Mouse (Mus musculus): Measurements from ENCODE around the gene Fbll1. TPM values are rescaled to one million over a fixed set of nuclear protein-coding genes. Genes with fewer than 3 reads are reported as not detected.

The Fbll1 gene
- polyA plus RNA-seq, 1 experiment: 60.3 TPM

DNA sequence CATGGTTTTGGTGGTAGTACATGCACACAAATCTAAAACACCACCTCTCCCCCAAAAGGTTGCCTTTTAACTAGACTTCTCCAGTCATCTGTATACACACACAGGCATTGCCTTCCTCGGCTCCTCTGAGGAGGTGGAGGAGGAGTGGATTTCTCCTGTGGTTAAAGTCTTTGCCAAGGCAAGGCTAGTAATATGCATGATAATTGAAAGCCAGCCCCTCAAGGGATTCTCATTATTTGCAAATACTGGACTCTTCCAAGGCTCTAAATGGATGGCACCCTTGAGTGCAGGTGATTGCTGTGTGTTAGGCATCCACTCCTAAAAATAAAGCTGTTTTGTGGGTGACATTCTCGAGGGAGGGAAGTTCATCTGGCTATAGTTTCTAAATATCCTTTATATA, 10.2 kb downstream of the Fbll1 start:
- peaks cover 2% of the 10 kb centered on the region; the same call in 1 of the 2 replicates for H3K4me1 ChIP-seq (ENCODE audit: control insufficient read depth, insufficient read depth, low read length)
- no peak for TF ChIP-seq CTCF (IDR thresholded peaks at IDR 0.05; ENCODE audit: extremely low read depth, insufficient read depth, low read length)
- no peak for TF ChIP-seq POLR2A (IDR thresholded peaks at IDR 0.05; ENCODE audit: extremely low read depth, insufficient read depth, low read length)

DNA sequence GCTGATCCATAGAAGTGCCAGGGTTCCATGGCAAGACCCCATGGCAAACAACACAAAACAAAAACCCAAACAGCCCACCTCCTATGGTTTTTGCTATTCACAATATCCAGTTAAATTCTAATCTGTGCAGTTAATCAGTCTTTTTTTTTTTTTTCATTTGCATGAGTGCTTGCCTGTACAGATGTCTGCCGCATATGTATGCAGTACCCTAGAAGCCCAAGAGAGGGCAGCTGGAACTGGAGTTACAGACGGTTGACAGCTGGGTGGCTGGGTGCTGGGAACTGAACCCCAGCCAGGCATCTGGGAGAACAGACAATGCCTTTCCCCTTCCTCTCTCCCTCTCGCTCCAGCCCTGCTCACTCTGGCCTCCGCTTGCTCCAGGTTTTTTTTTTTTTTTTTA, 14.1 kb downstream of the Fbll1 start:
- no peak overlapping the region for H3K4me3 ChIP-seq (ENCODE audit: insufficient read depth, low read length)
- H3K27ac ChIP-seq (ENCODE audit: insufficient read depth, low read length): no peak overlapping the region
- no peak for TF ChIP-seq CTCF (IDR thresholded peaks at IDR 0.05; ENCODE audit: extremely low read depth, insufficient read depth, low read length)
- no peak for TF ChIP-seq POLR2A (IDR thresholded peaks at IDR 0.05; ENCODE audit: extremely low read depth, insufficient read depth, low read length)
- peaks cover 2% of the 10 kb centered on the region; the same call in 1 of the 2 replicates for H3K4me1 ChIP-seq (ENCODE audit: control insufficient read depth, insufficient read depth, low read length)

More for the DNA sequence above, 10.2 kb downstream of the Fbll1 start:
- H3K4me3 ChIP-seq (ENCODE audit: insufficient read depth, low read length): no peak overlapping the region
- no peak overlapping the region for H3K27ac ChIP-seq (ENCODE audit: insufficient read depth, low read length)

DNA sequence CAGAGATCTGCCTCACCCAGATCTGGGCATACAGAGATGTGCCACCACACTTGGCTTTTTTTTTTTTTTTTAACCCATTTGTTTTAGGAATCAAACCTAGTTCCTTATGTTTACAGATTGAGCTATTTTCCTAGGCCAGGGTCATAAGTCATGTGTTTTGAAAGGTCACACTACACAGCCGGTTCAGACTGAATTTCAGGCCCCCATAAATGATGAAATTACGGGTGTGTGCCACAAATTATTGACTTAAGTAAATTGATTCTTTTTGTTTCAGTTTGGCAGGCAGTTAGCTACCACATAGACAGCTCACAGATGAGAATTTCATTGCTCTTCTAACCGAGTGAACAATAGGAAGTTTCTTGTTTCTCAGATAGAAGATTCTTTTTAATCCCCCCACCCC, 14.7 kb downstream of the Fbll1 start:
- H3K4me1 ChIP-seq (ENCODE audit: control insufficient read depth, insufficient read depth, low read length): peaks cover 3% of the 10 kb centered on the region; the same call in 1 of the 2 replicates
- no peak overlapping the region for H3K4me3 ChIP-seq (ENCODE audit: insufficient read depth, low read length)
- TF ChIP-seq CTCF (IDR thresholded peaks at IDR 0.05; ENCODE audit: extremely low read depth, insufficient read depth, low read length) (no peak), POLR2A (IDR thresholded peaks at IDR 0.05; ENCODE audit: extremely low read depth, insufficient read depth, low read length) (no peak)

DNA sequence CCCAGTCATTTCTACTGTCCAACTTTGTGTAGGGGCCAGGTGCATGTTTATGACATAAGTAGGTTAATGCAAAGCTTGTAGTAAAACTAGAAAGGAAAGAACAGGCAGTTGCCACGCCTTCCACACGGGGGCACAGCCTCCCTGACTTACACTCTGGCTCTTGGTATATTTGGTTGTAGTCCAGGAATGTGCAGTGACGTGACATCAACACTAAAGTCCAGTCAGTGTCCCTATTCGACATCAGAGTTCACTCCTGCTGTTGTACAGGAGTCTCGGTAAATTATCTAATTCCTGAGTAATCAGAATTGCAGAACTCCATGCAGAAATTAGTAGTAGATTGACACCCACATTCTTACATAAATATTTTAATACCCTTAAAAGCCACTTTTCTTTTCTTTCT, 15.6 kb downstream of the Fbll1 start:
- Histone ChIP-seq H3K4me3 (ENCODE audit: insufficient read depth, low read length) (no peak overlapping the region), H3K27ac (ENCODE audit: insufficient read depth, low read length) (no peak overlapping the region), H3K4me1 (ENCODE audit: control insufficient read depth, insufficient read depth, low read length) (peaks cover 1% of the 10 kb centered on the region; the same call in 1 of the 2 replicates)
- TF ChIP-seq POLR2A (IDR thresholded peaks at IDR 0.05; ENCODE audit: extremely low read depth, insufficient read depth, low read length) (no peak), CTCF (IDR thresholded peaks at IDR 0.05; ENCODE audit: extremely low read depth, insufficient read depth, low read length) (no peak)

More for the DNA sequence above, 14.7 kb downstream of the Fbll1 start:
- H3K27ac ChIP-seq (ENCODE audit: insufficient read depth, low read length): no peak overlapping the region

DNA sequence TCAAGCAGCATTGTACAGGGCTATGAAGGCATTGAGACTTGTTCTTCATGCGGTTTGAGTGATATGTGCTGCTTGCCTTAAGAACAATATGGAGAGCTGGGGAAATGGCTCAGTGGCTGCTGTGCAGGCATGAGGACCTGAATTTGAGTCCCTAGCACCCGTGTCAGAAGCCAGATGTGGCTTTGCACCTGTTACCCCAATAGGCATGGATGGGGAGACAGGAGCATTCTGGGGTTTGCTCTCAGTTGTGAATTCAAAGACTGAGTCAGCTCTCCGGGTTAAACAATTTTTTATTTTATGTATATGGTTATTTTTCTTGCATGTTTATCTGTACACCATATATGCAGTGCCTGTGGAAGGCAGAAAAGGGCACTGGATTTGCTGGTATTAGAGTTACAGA, 16.2 kb downstream of the Fbll1 start:
- Histone ChIP-seq H3K4me3 (ENCODE audit: insufficient read depth, low read length) (no peak overlapping the region), H3K27ac (ENCODE audit: insufficient read depth, low read length) (no peak overlapping the region), H3K4me1 (ENCODE audit: control insufficient read depth, insufficient read depth, low read length) (peaks cover 1% of the 10 kb centered on the region; the same call in 1 of the 2 replicates)
- TF ChIP-seq POLR2A (IDR thresholded peaks at IDR 0.05; ENCODE audit: extremely low read depth, insufficient read depth, low read length) (no peak), CTCF (IDR thresholded peaks at IDR 0.05; ENCODE audit: extremely low read depth, insufficient read depth, low read length) (no peak)

DNA sequence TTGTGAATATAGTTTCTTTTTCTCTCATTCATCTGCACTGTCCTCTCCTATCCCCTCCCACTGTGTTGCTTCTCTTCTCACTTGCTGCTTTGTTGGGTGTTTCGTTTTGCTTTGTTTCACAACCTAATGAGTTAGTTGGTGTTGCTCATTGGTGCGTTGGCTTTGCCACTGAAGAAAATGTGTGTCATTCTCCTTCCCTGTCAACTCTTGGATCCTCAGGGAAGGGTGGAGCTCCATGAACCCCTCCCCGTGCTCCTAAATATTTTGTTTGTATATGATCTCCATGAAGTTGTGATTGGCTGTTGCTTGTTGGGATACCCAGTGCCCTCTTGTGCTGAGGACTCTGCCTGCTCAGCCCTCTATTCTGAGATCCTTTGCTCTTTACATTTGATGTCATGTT, 18.3 kb downstream of the Fbll1 start:
- H3K4me3 ChIP-seq (ENCODE audit: insufficient read depth, low read length): no peak overlapping the region
- no peak overlapping the region for H3K27ac ChIP-seq (ENCODE audit: insufficient read depth, low read length)
- H3K4me1 ChIP-seq (ENCODE audit: control insufficient read depth, insufficient read depth, low read length): peaks cover 1% of the 10 kb centered on the region; the same call in 1 of the 2 replicates
- TF ChIP-seq POLR2A (IDR thresholded peaks at IDR 0.05; ENCODE audit: extremely low read depth, insufficient read depth, low read length): no peak
- no peak for TF ChIP-seq CTCF (IDR thresholded peaks at IDR 0.05; ENCODE audit: extremely low read depth, insufficient read depth, low read length)

DNA sequence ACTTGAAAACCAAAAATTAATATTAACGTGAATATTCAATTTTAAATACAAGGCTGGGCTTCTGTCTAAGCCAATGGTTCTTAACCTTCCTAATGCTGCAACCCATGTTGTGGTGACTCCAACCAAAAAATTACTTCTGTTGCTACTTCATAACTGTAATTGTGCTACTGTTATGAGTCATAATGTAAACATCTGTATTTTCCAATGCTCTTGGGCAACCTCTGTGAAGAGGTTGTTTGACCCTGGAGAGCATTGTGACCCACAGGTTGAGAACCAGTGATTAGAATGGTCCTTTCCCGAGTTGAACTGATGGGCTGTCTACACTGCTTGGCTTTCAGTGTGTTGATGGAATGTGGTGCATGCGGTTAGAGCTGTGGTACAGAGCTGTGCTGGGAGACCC, 22.2 kb downstream of the Fbll1 start:
- TF ChIP-seq POLR2A (IDR thresholded peaks at IDR 0.05; ENCODE audit: extremely low read depth, insufficient read depth, low read length) (no peak), CTCF (IDR thresholded peaks at IDR 0.05; ENCODE audit: extremely low read depth, insufficient read depth, low read length) (no peak)
- Histone ChIP-seq H3K27ac (ENCODE audit: insufficient read depth, low read length) (no peak overlapping the region), H3K4me1 (ENCODE audit: control insufficient read depth, insufficient read depth, low read length) (peaks cover 1% of the 10 kb centered on the region; the same call in 1 of the 2 replicates), H3K4me3 (ENCODE audit: insufficient read depth, low read length) (no peak overlapping the region)

DNA sequence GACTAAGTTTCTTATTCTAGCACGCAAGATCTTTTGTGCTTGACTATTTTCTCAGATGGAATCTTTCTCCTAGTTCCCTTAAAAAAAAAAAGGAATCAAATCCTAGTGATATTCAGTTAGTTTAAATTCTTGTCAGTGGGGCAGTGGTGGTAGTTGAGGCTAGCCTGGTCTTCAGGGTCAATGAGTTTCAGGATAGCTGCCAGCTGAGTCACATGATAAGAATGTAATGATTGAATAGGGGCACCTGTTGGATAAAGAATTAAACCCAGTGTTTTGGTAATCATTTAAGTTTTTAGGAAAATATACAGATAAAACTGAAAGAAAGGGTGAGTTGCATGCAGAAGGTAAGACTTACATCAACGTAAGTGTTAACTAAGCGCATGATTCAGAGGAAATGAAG, 23.1 kb downstream of the Fbll1 start:
- Histone ChIP-seq H3K27ac (ENCODE audit: insufficient read depth, low read length) (no peak overlapping the region), H3K4me3 (ENCODE audit: insufficient read depth, low read length) (no peak overlapping the region), H3K4me1 (ENCODE audit: control insufficient read depth, insufficient read depth, low read length) (peaks cover 8% of the 10 kb centered on the region)
- TF ChIP-seq POLR2A (IDR thresholded peaks at IDR 0.05; ENCODE audit: extremely low read depth, insufficient read depth, low read length) (no peak), CTCF (IDR thresholded peaks at IDR 0.05; ENCODE audit: extremely low read depth, insufficient read depth, low read length) (no peak)

DNA sequence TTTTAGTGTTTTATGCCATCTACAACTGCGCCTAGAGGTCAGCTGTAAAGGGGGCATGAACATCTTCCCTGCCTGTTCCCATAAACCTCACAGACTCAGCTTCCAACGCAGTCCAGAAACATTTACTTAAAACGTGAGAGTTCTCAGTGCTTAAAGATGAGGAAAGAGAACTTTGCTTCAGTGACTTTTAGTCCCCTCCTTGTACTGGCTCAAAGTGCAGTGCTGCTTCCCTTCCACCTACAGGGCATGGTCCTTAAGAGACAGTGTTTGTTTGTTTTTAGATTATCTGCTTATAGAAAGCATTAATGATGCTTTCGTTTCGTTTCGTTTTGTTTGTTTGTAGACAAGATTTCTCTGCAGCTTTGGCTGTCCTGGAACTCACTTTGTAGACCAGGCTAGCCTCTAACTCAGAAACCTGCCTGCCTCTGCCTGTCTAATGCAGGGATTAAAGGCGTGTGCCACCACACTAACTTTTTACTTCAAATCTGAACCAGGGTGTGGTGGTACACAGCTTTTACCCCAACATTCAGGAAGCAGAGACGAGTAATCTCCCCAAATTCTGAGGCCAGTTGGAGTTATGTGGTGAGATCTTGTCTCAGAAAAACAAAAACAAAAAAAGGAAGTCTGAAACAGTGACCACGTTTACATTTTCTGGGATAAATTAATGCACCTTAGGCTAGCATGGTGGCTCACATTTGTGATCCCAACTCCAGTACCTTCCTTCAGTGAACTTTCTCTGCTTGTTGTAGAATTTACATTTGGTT, 27.8 kb downstream of the Fbll1 start:
- Histone ChIP-seq H3K4me1 (ENCODE audit: control insufficient read depth, insufficient read depth, low read length) (peaks cover 7% of the 10 kb centered on the region), H3K4me3 (ENCODE audit: insufficient read depth, low read length) (peak overlapping the region; percentile 63), H3K27ac (ENCODE audit: insufficient read depth, low read length) (no peak overlapping the region)
- TF ChIP-seq POLR2A (IDR thresholded peaks at IDR 0.05; ENCODE audit: extremely low read depth, insufficient read depth, low read length) (no peak), CTCF (IDR thresholded peaks at IDR 0.05; ENCODE audit: extremely low read depth, insufficient read depth, low read length) (no peak)
